Mouse (Mus musculus): ENCODE measurements around the gene Rhot2.

- TF ChIP-seq CEBPB (IDR thresholded peaks at IDR 0.05; ENCODE audit: insufficient read depth, poor library complexity, severe bottlenecking), result no peak
- TF ChIP-seq POLR2A (IDR thresholded peaks at IDR 0.05; ENCODE audit: insufficient read length, low read depth), result no peak
- no peak for TF ChIP-seq USF1 (IDR thresholded peaks at IDR 0.05; ENCODE audit: low read depth)
- TF ChIP-seq POLR2AphosphoS2 (IDR thresholded peaks at IDR 0.05; ENCODE audit: insufficient read length, low read depth), result no peak
- no peak for TF ChIP-seq MAX (IDR thresholded peaks at IDR 0.05; ENCODE audit: low read depth)
- TF ChIP-seq MYOD1 (IDR thresholded peaks at IDR 0.05; ENCODE audit: control insufficient read depth in 1 of 3, insufficient read length in 2 of 3, low read depth in 2 of 3), result no peak
- no peak for TF ChIP-seq TCF12 (IDR thresholded peaks at IDR 0.05; ENCODE audit: insufficient read depth, poor library complexity, severe bottlenecking)
- TF ChIP-seq E2F4 (IDR thresholded peaks at IDR 0.05; ENCODE audit: insufficient read depth), result no peak
Measured at GRCm38 (mm10) chr17:25825311-25825710, 19.3 kb downstream of the Rhot2 start.
